Mouse (Mus musculus): ENCODE measurements at regions not wholly inside any gene's neighbourhood (a gene's known extent, or its start where the extent isn't known, plus 50 kb on each side); places are given as distances from the start of the nearest gene placed in this dataset.

GRCm38 (mm10) chr8:7489948-7490347 lies 1171.1 kb downstream of the Efnb2 start:
- H3K27me3 ChIP-seq (ENCODE audit: poor library complexity, severe bottlenecking) = no peaks in the 10 kb centered on the region
- H3K36me3 ChIP-seq (replicated peaks) = no peaks in the 10 kb centered on the region
- no peak for DNase-seq (ENCODE audit: extremely low spot score, low spot score)
- WGBS = 93% methylated on average over 1 of the region's 1 CpGs
- H3K27ac ChIP-seq = no peak overlapping the region
- H3K4me3 ChIP-seq = no peak overlapping the region
- no peaks in the 10 kb centered on the region for H3K4me1 ChIP-seq
- H3K9me3 ChIP-seq = no peaks in the 10 kb centered on the region

GRCm38 (mm10) chr8:7472153-7472796 lies 1188.8 kb downstream of the Efnb2 start:
- Histone ChIP-seq H3K27me3 (ENCODE audit: poor library complexity, severe bottlenecking) (no peaks in the 10 kb centered on the region), H3K4me3 (no peak overlapping the region), H3K9me3 (no peaks in the 10 kb centered on the region), H3K27ac (no peak overlapping the region), H3K36me3 (replicated peaks) (no peaks in the 10 kb centered on the region), H3K4me1 (peaks cover 5% of the 10 kb centered on the region; the same call in 1 of the 2 replicates)
- 56% methylated on average over 7 of the region's 7 CpGs for WGBS
- DNase-seq (ENCODE audit: extremely low spot score, low spot score) = no peak

- H3K4me1 ChIP-seq = peaks cover 5% of the 10 kb centered on the region; the same call in 1 of the 2 replicates
- 91% methylated on average over 4 of the region's 4 CpGs for WGBS
- DNase-seq (ENCODE audit: extremely low spot score, low spot score) = no peak
- H3K36me3 ChIP-seq (replicated peaks) = no peaks in the 10 kb centered on the region
- no peaks in the 10 kb centered on the region for H3K9me3 ChIP-seq
- no peak overlapping the region for H3K4me3 ChIP-seq
- H3K27me3 ChIP-seq (ENCODE audit: poor library complexity, severe bottlenecking) = no peaks in the 10 kb centered on the region
- H3K27ac ChIP-seq = no peak overlapping the region
These were observed 1191.8 kb downstream of the Efnb2 start for GRCm38 (mm10) chr8:7469261-7469660.

GRCm38 (mm10) chr8:7462798-7463197 lies 1198.2 kb downstream of the Efnb2 start:
- 85% methylated on average over 1 of the region's 1 CpGs for WGBS

GRCm38 (mm10) chr8:7449361-7449760 lies 1211.7 kb downstream of the Efnb2 start:
- Histone ChIP-seq H3K9me3 (no peaks in the 10 kb centered on the region), H3K36me3 (replicated peaks) (no peaks in the 10 kb centered on the region), H3K4me1 (no peaks in the 10 kb centered on the region), H3K4me3 (no peak overlapping the region), H3K27me3 (ENCODE audit: poor library complexity, severe bottlenecking) (no peaks in the 10 kb centered on the region), H3K27ac (no peak overlapping the region)
- DNase-seq (ENCODE audit: extremely low spot score, low spot score) = no peak

More at GRCm38 (mm10) chr8:7462798-7463197, 1198.2 kb downstream of the Efnb2 start:
- H3K36me3 ChIP-seq (replicated peaks) = no peaks in the 10 kb centered on the region
- H3K27me3 ChIP-seq (ENCODE audit: poor library complexity, severe bottlenecking) = no peaks in the 10 kb centered on the region
- no peak for DNase-seq (ENCODE audit: extremely low spot score, low spot score)
- no peaks in the 10 kb centered on the region for H3K4me1 ChIP-seq
- no peaks in the 10 kb centered on the region for H3K9me3 ChIP-seq
- no peak overlapping the region for H3K27ac ChIP-seq
- H3K4me3 ChIP-seq = no peak overlapping the region

GRCm38 (mm10) chr8:7447026-7447425 lies 1214.0 kb downstream of the Efnb2 start:
- no peak overlapping the region for H3K4me3 ChIP-seq
- no peak for DNase-seq (ENCODE audit: extremely low spot score, low spot score)
- no peaks in the 10 kb centered on the region for H3K36me3 ChIP-seq (replicated peaks)
- no peaks in the 10 kb centered on the region for H3K27me3 ChIP-seq (ENCODE audit: poor library complexity, severe bottlenecking)
- 67% methylated on average over 1 of the region's 1 CpGs for WGBS
- H3K27ac ChIP-seq = no peak overlapping the region
- H3K9me3 ChIP-seq = no peaks in the 10 kb centered on the region
- H3K4me1 ChIP-seq = no peaks in the 10 kb centered on the region

GRCm38 (mm10) chr8:7440829-7441228 lies 1220.2 kb downstream of the Efnb2 start:
- H3K27ac ChIP-seq = no peak overlapping the region
- no peak overlapping the region for H3K4me3 ChIP-seq
- no peaks in the 10 kb centered on the region for H3K27me3 ChIP-seq (ENCODE audit: poor library complexity, severe bottlenecking)
- H3K4me1 ChIP-seq = peaks cover 15% of the 10 kb centered on the region
- DNase-seq (ENCODE audit: extremely low spot score, low spot score) = no peak
- H3K9me3 ChIP-seq = no peaks in the 10 kb centered on the region
- H3K36me3 ChIP-seq (replicated peaks) = no peaks in the 10 kb centered on the region

GRCm38 (mm10) chr8:7440278-7440684 lies 1220.8 kb downstream of the Efnb2 start:
- Histone ChIP-seq H3K9me3 (no peaks in the 10 kb centered on the region), H3K36me3 (replicated peaks) (no peaks in the 10 kb centered on the region), H3K27me3 (ENCODE audit: poor library complexity, severe bottlenecking) (no peaks in the 10 kb centered on the region), H3K4me1 (peaks cover 15% of the 10 kb centered on the region), H3K4me3 (no peak overlapping the region), H3K27ac (no peak overlapping the region)
- DNase-seq (ENCODE audit: extremely low spot score, low spot score) = peak; percentile 16
- 11% methylated on average over 4 of the region's 4 CpGs for WGBS

- 30% methylated on average over 3 of the region's 3 CpGs for WGBS
- Histone ChIP-seq H3K27ac (no peak overlapping the region), H3K4me1 (peaks cover 15% of the 10 kb centered on the region), H3K36me3 (replicated peaks) (no peaks in the 10 kb centered on the region), H3K9me3 (no peaks in the 10 kb centered on the region), H3K4me3 (no peak overlapping the region), H3K27me3 (ENCODE audit: poor library complexity, severe bottlenecking) (no peaks in the 10 kb centered on the region)
- no peak for DNase-seq (ENCODE audit: extremely low spot score, low spot score)
These were observed 1221.2 kb downstream of the Efnb2 start for GRCm38 (mm10) chr8:7439869-7440268.

- Histone ChIP-seq H3K4me1 (no peaks in the 10 kb centered on the region), H3K36me3 (replicated peaks) (no peaks in the 10 kb centered on the region), H3K27ac (no peak overlapping the region), H3K27me3 (ENCODE audit: poor library complexity, severe bottlenecking) (no peaks in the 10 kb centered on the region), H3K9me3 (no peaks in the 10 kb centered on the region), H3K4me3 (no peak overlapping the region)
- DNase-seq (ENCODE audit: extremely low spot score, low spot score) = no peak
These were observed 1230.6 kb downstream of the Efnb2 start for GRCm38 (mm10) chr8:7430482-7430881.

GRCm38 (mm10) chr8:7398175-7398574 lies 1262.9 kb downstream of the Efnb2 start:
- Histone ChIP-seq H3K36me3 (replicated peaks) (no peaks in the 10 kb centered on the region), H3K27ac (no peak overlapping the region), H3K4me1 (no peaks in the 10 kb centered on the region), H3K4me3 (no peak overlapping the region), H3K27me3 (ENCODE audit: poor library complexity, severe bottlenecking) (no peaks in the 10 kb centered on the region), H3K9me3 (no peaks in the 10 kb centered on the region)
- DNase-seq (ENCODE audit: extremely low spot score, low spot score) = no peak
- 86% methylated on average over 2 of the region's 2 CpGs for WGBS

GRCm38 (mm10) chr8:7397355-7397862 lies 1263.6 kb downstream of the Efnb2 start:
- Histone ChIP-seq H3K27ac (no peak overlapping the region), H3K36me3 (replicated peaks) (no peaks in the 10 kb centered on the region), H3K27me3 (ENCODE audit: poor library complexity, severe bottlenecking) (no peaks in the 10 kb centered on the region), H3K4me1 (no peaks in the 10 kb centered on the region), H3K9me3 (no peaks in the 10 kb centered on the region), H3K4me3 (no peak overlapping the region)
- 86% methylated on average over 5 of the region's 5 CpGs for WGBS
- no peak for DNase-seq (ENCODE audit: extremely low spot score, low spot score)

All from forebrain, embryonic 10.5 days (tissue).